Mouse (Mus musculus) right cerebral cortex, adult 2 months (tissue): ENCODE results near the gene Cd151.

Experiments used
- DNase-seq, 2 experiments: peaks; one replicate each; pipeline ENCODE4 v3.0.0; 2021 to 2022; ENCODE audit warnings: low spot score in 2 of 2

The Cd151 gene

DNA sequence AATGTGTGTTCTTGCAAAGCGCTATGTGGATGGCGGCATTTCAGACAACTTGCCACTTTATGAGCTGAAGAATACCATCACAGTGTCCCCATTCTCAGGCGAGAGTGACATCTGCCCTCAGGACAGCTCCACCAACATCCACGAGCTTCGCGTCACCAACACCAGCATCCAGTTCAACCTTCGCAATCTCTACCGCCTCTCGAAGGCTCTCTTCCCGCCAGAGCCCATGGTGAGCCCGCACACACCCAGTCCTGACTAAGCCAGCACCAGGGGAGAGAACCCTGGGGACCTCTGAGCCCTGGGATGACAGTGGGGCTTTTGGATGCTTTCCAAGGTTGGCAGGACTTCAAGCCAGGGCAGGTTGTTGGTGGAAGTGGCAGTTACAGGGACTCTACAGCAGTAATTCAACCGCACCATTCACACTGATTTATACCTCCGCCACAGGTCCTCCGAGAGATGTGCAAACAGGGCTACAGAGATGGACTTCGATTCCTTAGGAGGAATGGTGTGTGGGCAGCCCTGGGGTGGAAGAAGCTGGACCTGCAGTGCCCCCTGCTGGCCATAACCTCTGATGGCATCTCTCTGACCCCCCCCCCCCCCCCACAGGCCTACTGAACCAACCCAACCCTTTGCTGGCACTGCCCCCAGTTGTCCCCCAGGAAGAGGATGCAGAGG lies 9.1 kb upstream of the Cd151 start:
- no peak for DNase-seq

DNA sequence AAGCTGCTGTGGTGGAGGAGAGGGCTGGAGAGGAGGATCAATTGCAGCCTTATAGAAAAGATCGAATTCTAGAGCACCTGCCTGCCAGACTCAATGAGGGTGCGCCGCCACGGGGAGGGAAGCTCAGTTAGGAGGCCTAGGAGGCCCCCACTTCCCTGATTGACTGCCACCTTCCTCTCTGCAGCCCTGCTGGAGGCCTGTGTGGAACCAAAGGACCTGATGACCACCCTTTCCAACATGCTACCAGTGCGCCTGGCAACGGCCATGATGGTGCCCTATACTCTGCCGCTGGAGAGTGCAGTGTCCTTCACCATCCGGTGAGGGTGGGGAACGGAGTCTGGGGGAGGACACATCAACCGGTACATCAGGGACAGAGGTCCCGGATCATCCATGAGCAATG lies 8.5 kb upstream of the Cd151 start:
- no peak for DNase-seq

DNA sequence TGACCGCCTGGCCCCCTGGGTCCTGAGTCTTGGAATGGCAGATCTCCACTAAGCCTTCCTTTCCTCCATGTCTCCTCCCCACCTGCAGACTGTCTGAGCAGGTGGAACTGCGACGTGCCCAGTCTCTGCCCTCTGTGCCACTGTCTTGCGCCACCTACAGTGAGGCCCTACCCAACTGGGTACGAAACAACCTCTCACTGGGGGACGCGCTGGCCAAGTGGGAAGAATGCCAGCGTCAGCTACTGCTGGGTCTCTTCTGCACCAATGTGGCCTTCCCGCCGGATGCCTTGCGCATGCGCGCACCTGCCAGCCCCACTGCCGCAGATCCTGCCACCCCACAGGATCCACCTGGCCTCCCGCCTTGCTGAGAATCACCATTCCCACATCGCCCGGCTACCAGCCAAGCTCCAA lies 7.9 kb upstream of the Cd151 start:
- DNase-seq, result no peak

DNA sequence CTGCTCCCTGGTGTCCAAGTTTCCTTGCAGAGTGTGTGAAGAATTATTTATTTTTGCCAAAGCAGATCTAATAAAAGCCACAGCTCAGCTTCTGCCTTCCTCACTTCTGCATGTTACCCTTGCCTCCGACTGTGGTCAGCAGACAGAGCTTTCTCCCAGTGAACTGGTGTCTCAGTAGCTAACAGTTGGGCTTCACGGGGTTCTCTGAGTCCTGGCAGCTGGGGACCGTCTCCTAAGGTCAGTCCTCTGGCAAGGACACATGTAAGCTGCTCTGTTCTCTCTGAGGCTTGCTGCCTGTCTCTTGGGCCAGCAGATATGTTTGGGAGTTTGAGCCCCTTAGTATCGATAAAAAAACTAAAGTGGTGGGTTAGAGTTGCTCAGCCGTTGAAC lies 7.2 kb upstream of the Cd151 start:
- no peak for DNase-seq

DNA sequence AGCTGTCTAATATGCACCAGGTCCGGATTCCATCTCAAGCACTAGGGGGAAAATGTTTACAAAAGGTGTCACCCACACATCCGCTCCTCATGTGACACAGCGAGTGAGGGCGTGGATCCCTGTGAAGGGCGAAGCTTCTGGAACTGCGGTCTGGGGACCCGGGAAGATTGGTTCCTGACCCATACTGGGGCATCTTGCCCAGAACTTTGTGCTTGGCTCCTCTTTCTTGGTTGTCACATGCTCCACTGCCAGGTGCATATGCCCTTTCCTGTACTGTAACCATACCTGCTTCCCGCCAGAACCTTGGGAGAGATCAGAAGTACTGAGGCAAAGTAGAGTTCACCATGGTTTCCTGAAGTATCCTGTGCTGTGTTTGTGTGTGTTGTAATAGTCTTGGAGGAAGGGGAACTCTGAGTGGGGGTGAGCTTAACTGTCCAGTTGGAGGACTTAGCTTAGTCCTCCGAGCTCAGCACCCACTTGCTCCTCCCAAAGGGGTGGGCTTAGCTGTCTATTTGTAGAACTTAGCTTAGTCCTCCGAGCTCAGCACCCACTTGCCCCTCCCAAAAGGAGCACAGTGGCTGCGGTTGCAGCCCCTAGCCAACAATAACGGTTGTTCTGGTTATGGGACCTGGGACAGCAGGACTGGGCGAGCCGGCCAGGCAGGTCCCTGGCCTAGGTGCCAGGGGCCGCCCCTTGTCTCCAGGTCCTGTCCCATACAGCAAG lies 6.6 kb upstream of the Cd151 start, which contains the start of gene Cracr2b:
Gene Cracr2b (plus strand): TSS at position 704 of the 723 bp plus-strand sequence.
- DNase-seq, result no peak

DNA sequence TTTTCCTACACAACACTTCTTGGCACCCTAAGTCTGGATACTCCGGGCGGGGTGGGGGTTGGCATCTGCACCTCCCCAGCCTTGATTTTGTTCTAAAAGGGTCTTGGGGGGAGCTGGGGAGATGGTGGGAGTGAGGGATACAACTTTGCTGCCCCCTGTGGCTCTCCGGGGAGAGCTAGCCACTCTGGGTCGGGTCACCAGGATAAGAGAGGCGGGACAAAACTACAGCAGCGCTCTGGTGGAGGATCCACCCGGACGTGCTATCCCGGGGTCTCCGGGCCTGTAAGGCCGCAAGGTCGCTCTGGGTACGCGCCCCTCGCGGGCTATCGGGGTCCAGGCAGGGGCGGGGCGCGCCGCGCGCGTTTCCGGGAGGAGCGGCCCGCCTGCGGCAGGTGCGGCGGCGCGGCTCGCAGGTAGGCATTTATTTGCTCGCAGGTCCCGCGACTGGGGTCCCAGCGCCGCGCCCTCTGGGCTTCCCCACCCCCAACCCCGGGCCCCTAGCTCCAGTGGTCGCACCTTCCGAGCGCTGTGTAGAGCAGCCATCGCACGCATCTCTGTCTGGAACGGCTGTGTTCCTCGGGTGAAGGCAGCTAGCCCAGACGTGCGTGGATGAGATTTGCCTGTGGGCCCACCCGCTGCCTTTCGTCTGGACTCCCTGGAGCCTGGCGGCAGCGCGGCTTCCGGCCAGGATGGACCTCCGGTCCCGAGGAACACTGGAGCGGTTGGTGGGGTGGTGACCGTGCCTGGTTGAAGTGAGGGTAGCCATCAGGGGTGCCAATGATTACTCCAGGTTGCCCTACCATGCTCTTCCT lies 5.5 kb upstream of the Cd151 start:
- DNase-seq, result no peak

DNA sequence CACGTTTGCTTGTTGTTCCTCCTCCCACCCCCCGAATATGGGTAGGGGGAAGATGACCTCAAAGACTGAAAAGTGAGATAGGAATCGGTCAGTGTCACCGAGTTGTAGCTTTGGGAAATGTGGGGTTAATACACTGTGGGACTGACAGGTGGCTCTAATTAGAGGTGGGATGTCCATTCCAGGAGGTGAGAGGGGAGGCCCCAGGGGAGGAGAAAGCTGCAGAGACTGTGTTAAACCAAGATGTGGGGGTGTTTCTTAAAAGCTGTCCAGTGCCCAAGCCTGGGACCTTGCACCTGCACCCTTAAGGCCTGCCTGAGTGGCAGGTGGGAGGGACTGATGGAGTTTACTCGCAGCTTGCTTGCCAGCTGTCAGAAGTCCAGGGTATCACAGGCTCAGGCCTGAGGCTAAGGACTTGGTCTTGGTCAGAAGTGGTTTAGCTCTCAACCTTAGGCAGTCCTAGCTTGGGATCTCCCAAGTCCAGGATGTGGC lies 4.8 kb upstream of the Cd151 start:
- DNase-seq, result no peak

DNA sequence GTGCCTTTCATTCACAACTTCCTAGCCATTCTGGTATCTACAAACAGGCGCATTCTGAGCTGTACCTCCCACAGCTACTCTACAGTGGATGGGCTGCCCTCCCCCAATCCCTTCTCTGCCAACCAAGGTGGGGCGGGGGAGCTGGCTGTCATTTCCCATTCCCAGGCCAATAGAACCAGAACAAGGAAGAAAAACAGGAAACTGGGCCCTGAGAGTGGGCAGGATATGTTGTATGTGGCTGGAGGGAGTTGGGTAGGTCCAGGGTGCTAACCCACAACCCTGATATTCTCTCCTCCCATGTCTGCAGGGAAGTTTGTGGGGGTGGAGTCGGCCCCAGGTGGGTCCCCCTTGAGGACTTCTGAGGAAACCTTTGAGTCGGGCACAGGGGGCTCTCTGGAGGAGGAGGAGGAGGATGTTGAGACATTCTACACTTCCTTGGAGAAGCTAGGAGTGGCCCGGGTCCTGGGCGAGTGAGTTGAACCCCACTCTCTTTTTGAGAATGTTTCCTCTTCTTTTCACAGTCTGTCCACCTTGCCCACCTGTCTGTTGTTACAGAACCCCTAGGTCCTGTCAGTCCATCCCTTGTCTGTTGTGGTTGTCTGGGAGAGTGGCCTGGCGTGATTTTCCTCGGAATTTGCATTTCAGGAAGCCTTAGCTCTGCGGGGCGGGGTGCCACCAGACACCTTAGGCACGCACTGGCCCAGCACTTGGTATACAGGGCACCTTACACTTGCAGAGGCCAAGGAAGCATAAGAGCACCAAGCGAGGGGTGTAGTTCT lies 3.2 kb upstream of the Cd151 start:
- DNase-seq, result no peak

DNA sequence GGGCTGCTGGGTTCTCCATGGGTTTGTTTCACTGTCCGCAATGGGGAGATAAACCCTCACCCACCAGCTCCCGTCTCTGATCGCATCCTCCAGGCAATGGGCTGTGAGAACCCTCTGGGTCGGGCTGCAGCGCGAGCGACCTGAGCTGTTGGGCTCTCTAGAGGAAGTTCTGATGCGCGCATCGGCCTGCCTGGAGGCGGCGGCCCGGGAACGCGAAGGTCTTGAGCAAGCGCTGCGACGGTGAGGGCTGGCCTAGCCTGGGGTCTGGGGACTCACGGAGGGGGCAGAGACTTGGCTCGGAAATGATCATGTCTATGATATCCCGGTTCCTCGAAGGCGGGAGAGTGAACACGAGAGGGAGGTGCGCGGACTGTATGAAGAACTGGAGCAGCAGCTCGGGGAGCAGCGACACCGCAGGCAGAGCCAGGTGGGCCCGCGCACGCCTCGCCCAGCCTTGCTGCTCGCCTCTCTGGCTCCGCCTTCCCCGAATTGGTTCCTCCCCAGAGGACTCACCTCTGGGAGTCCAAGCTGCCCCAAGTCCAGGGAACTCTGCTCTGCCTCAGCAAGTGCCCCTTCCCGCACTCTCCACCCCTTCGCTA lies 2.5 kb upstream of the Cd151 start:
- no peak for DNase-seq

DNA sequence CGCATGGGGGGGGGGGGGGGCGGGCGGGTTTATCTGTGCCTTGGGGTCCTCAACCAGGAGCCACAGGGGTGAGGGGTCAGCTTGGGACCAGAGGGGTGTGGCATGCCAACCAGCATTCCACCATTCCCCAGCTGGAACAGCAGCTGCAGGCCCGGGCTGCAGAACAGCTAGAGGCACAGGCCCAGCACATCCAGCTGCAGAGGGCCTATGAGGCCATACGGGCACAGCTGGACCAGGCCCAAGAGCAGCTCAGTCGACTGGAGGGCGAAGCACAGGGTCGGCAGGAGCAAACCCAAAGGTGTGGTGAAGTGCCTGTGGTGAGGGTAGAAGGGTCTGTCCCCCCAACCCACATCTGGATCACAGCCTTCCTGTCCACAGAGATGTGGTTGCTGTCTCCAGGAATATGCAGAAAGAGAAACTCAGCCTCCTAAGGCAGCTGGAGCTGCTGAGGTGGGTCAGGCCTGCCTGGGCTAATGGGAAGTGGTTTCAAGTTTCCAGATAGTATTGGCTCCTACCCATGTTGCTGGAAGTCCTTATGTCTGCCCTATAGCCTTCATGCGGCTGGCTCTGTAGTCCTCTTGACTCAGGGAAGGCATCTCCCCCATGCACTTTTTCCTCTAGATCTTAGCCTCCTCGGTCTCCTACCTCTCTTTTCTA lies 1.7 kb upstream of the Cd151 start:
- DNase-seq, result no peak

DNA sequence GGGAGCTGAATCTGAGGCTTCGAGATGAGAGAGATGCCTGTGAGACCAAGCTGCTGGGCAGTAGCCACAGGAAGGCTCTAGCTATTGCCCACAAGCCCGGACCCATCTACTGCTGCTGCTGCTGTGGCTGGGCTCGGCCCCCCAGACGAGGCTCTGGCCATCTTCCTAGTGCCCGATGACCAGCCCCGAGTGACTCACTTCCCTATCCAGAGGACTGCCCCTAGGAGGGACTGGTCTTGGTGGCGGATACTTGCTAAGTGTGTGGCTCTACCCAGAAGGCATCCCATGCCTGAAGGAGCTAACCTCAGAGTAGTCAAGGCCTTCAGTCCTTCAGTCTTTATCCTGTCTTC lies 1.2 kb upstream of the Cd151 start:
- DNase-seq, result no peak

DNA sequence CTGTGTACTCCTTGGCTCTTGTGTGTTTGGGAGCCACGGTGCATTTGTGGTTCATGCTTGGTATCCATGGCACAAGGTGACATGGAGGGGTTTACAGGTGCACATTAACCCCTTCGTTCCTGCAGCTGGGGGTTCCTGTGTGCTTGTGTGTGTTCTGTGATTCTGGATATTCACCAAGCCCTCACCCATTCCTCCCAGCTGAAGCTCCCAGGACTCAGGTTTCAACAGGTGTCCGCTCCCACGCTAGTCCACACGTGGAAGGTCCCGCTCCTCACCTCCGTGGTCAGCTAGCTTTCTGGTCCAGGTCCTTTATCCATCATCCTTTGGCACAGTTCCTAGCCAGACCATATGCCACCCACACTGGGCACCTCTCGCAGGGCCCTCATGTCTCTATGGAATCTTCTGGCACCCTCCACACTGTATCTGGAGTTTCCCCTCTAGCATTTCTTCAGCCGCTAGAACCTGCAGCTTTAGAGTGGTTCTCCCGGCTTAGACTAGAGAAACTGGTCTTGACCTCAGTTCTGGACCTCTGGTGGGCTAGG lies 514 bp upstream of the Cd151 start:
- no peak for DNase-seq

DNA sequence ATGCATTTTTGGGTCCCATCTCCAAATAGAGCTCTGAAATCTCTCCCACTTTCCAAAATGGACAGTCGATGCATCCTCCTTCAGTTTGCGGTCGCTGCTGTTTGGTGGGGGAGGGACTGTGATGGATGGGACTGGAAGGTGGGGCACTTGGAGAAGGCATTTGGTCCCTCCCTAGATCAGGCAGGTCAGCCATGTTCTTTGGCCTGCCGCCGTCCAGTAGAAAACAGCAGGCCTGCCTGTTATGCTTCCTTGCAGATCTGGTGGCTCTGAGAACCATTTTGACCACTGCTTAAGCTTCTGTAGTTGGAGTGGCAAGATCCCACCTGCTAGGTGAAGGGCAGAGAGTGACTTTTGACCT lies 951 bp downstream of the Cd151 start:
- DNase-seq, result no peak

DNA sequence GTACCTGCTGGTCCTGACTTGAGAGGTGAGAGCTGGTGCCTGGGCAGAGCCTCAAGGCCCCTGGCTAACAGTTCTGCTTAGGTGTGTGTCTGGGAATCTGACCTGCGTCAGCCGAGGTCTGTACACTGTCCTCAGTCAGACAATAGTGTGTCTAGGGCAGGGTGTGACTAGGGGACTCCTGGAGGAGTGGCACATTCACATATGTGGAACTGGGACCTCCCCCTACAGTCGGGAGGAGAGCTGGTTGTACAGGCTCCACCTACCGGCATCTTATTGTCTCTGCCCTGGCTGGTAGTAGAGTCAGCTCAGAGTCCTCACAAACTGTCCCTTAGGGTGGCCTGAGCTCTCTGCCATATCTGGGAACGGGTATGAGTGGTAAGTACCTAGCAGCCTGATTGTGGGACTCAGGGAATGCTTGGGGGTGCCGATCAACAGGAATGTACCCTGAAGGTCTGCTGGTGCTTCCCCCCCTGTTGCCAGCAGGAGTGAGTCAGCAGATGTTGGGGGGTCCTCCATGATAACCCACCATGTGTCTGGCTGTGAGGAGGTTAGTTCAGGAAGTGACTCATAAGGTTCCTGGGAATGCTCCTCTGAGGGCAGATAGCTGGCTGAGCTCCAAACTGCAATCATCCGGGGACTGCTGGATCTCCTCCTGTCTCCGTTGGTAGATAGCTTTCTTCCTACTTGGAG lies 1.5 kb downstream of the Cd151 start:
- DNase-seq, result peak; percentile 62 to 67

DNA sequence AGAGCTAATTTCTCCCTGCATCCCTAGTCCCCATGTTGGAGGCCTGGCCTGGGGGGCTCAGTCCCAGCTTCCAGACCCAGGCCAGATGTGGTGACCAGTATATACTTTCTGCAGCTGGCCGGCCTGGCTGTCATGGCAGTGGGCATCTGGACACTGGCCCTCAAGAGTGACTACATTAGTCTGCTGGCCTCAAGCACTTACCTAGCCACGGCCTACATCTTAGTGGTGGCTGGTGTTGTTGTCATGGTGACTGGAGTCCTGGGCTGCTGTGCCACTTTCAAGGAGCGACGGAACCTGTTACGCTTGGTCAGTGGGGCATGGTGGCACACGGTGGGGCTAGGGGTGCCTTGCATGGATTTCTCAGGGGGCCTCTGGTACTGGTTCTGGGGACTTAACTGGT lies 2.2 kb downstream of the Cd151 start:
- no peak for DNase-seq

DNA sequence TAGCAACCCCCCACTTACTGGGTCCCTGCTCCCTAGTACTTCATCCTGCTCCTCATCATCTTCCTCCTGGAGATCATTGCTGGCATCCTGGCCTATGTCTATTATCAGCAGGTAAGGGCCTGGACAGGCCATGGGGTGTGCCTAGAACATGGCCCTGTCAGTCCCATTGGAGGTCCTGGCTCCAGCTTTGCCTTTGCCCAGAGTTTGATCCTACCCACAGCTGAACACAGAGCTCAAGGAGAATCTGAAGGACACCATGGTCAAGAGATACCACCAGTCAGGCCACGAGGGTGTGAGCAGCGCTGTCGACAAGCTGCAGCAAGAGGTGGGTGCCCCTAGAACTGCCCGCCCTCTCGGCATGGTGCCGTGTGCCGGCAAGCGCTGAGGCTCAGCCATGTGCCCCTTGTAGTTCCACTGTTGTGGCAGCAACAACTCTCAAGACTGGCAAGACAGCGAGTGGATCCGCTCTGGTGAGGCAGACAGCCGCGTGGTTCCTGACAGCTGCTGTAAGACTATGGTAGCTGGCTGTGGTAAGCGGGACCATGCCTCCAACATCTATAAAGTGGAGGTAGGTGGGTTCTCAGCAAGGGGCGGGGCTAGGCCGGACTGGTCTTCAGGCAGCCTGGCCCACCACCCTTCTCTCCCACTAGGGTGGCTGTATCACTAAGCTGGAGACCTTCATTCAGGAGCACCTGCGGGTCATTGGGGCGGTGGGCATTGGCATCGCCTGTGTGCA lies 2.9 kb downstream of the Cd151 start:
- no peak for DNase-seq

DNA sequence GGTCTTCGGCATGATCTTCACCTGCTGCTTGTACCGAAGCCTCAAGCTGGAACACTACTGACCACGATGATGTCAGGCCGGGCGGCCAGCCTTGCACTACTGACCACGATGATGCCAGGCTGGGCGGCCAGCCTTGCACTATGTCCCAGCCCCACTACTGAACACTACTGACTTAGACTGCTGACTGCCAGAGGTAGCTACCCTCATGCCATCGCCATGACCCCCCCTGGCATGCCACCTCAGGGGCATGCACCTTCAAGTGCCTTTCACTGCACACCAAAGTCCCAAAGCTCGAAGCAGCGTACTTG lies 3.4 kb downstream of the Cd151 start:
- no peak for DNase-seq

DNA sequence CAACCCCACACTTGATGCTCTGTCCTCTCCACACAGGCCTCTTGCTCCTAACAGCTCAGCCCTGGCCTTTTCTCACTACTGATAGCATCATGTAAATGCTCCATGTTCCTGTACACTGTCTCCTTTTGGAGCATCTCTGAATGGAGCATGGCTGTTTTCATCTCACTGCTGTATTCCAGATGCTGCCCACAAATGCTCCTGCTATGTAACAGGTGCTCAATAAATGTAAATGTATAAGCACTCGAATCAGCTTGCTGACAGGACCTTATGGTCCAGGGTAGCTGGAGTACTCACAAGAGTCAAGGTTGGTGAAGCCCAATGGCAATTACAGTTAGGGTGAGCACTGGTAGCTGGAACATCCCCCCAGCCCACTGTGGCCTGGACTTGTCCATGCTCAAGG lies 4.0 kb downstream of the Cd151 start:
- DNase-seq, result no peak

DNA sequence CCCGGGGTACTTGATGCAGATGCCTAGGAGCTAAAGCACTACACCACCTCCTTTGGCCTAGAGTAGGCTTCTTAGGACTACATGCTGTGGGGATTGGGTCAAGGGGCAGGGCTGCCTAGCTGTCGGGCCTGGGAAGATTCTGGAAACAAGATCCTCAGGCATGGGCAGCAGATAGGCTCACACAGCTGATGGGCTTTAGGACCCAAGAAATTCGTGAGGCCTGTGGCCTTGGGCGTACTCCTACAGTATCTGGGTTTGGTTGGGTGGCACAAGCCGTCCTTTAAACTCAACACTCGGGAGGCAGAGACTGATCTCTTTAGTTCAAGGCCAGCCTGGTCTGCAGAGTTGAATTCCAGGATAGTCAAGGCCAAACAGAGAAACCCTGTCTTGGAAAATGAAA lies 5.0 kb downstream of the Cd151 start:
- no peak for DNase-seq

DNA sequence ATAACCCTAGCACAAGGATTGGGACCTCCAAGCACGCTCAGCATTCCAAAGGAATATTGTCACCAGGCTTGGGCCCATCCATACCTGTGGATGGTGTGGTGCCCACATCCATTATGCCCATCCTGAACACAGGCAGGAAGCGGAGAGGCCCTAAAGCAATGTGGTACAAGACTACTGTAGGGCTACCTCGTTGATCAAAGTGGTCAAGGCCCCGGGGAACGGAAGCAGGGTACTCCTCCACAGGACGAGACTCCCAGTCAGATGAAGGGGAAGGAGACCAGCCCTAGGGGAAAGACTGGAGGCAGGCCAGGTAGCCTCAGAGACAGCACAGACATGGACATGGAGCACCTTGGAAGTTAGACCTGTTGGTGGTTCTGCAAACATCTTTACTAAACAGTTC lies 5.6 kb downstream of the Cd151 start:
- DNase-seq, result no peak
